Mouse (Mus musculus) olfactory bulb, adult 2 months (tissue): ENCODE measurements around the gene Zscan21.

Experiments used
- CTCF ChIP-seq: fragments of 200-500 bp; IDR thresholded peaks from 2 replicates; pipeline ENCODE4 v1.5.1; 2012; ENCODE audit warnings: low read depth, mild to moderate bottlenecking, low read length, moderate library complexity; ENCODE audit not compliant: insufficient read depth
- POLR2A ChIP-seq: fragments of 200-500 bp; IDR thresholded peaks from 2 replicates; pipeline ENCODE4 v1.6.1; 2012; ENCODE audit warnings: mild to moderate bottlenecking, low read depth, low read length, moderate library complexity; ENCODE audit not compliant: insufficient read depth

DNA sequence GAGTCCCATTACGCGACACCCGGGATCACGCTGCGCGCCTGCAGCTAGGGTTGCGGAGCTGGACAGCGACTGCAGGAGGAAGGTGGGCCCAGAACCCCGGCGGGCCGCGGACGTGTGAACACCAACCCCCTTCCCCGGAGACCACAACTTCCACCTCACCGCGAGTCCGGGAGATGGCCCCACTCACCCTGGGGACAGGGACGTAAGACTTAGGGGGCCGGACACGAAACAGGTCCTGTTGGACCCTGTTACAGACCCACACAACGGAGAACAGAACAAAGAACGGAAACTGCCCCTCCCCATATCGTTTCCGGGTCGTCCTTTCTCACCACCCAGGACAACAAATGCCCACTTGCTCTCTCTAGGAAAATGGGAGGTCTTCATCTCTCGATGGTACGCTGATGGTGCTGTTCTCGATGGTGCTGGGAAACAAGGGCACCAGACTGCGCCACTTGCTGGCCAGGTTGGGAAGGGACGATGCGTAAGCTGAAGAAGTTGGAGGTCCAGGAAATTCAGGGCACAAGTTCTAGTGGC is 38.8 kb downstream of the Zscan21 start, which contains the start of gene Zfp113:
- TF ChIP-seq POLR2A: 0 out of 2 replicates have a peak, but pooled peaks have one; percentile 40
- TF ChIP-seq CTCF: peak; percentile 58; the same call in 1 of the 2 replicates
